Mouse (Mus musculus) small intestine, adult 2 months (tissue): Measurements from ENCODE around the gene Zfp385c. TPM values are rescaled to one million over a fixed set of nuclear protein-coding genes. Genes with fewer than 3 reads are reported as not detected.
A peak's percentile ranks its signal among the peaks of the same experiment; 100 is the strongest.

Source experiments
- H3K27ac ChIP-seq: fragments of 200-500 bp; 2 replicates; pipeline ENCODE4 v1.5.1; 2012; ENCODE audit warnings: low read depth, low read length, control low read depth, inconsistent platforms; ENCODE audit not compliant: insufficient read depth
- H3K27me3 ChIP-seq: fragments of 200-500 bp; 2 replicates; pipeline ENCODE4 v1.6.1; 2012; ENCODE audit warnings: mild to moderate bottlenecking, moderate library complexity, low read length, inconsistent platforms; ENCODE audit not compliant: control insufficient read depth, insufficient read depth
- H3K36me3 ChIP-seq: fragments of 200-500 bp; 2 replicates; pipeline ENCODE4 v1.6.1; 2012; ENCODE audit warnings: mild to moderate bottlenecking, low read length, control low read depth, inconsistent platforms; ENCODE audit not compliant: control insufficient read depth, insufficient read depth
- H3K4me1 ChIP-seq: fragments of 200-500 bp; 2 replicates; pipeline ENCODE4 v1.6.1; 2012; ENCODE audit warnings: low read length, inconsistent platforms, mixed read lengths; ENCODE audit not compliant: control insufficient read depth, insufficient read depth, insufficient read length
- H3K4me3 ChIP-seq: fragments of 200-500 bp; 2 replicates; pipeline ENCODE4 v1.5.1; 2012; ENCODE audit warnings: low read depth, mild to moderate bottlenecking, control low read depth, inconsistent platforms, low read length, moderate library complexity
- CTCF ChIP-seq: fragments of 200-500 bp; IDR thresholded peaks from 2 replicates; pipeline ENCODE4 v1.5.1; 2012; ENCODE audit warnings: low read depth, mild to moderate bottlenecking, control low read depth, inconsistent platforms, low read length, moderate library complexity, mixed read lengths; ENCODE audit not compliant: insufficient replicate concordance, insufficient read length; ENCODE audit errors: extremely low read depth
- POLR2A ChIP-seq: fragments of 200-500 bp; IDR thresholded peaks from 2 replicates; pipeline ENCODE4 v1.6.1; 2012; ENCODE audit warnings: low read depth, mild to moderate bottlenecking, control low read depth, inconsistent platforms, low read length, moderate library complexity
- WGBS: fragments of 180-500 bp; shearing (Covaris S2); methylation state at CpG from one replicate; pipeline ENCODE4 v1.1.7; 2018; 5-methylcytosine and 5-hydroxymethylcytosine counted together
- polyA plus RNA-seq: library from polyadenylated mRNA; depleted of rRNA; stranded (reverse); fragments of >200 nt; gene quantifications from 2 replicates; pipeline ENCODE4 v1.2.3, GENCODE M21; 2012

The Zfp385c gene
- polyA plus RNA-seq, 1 experiment: 0.62 TPM

DNA sequence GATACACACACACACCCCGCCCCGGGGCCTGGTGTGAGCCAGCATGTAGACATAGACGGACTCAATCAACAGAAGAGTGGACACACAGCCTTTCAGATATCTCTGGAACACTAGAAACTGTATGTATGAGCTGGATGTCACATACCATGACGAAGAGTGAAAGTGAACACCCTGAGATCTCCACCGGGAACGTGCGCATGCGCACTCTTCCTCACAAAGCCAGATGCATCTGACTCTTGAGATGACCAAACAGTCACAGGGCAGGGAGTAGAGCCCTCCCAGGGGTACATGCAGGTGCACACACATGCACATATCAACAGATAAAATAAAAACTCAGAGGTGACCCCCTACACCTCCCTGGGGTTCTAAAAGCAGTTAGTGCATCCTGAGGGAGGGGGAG, 43.9 kb downstream of the Zfp385c start:
- Histone ChIP-seq H3K27me3 (peaks cover 19% of the 10 kb centered on the region), H3K36me3 (no peaks in the 10 kb centered on the region), H3K4me3 (no peak overlapping the region), H3K4me1 (no peaks in the 10 kb centered on the region), H3K27ac (no peak overlapping the region)
- 74% methylated on average over 8 of the region's 8 CpGs for WGBS
- no peak for TF ChIP-seq POLR2A
- TF ChIP-seq CTCF: no peak

DNA sequence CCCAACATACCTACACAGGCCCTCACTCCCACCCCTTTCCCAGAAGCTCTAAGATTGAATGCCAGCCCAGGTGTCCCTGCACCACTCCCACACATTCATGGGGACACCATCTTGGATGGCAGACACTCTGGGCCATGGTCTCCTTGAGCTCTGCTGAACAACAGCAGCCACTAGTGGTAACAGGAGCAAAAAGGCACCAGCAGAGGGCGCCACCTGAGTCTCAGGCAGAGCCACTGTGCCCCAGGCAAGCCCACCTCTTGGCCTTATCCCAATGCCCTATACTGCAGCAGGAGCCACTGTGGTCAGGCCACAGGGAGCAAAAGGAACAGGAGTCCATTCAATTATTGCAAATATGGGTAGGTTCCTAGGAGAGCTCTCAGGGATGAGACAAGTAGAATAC, 46.0 kb downstream of the Zfp385c start:
- no peak overlapping the region for H3K27ac ChIP-seq
- WGBS: 8% methylated on average over 1 of the region's 1 CpGs
- no peaks in the 10 kb centered on the region for H3K36me3 ChIP-seq
- no peaks in the 10 kb centered on the region for H3K4me1 ChIP-seq
- TF ChIP-seq POLR2A (no peak), CTCF (peak; percentile 68; the same call in 1 of the 2 replicates)
- peaks cover 18% of the 10 kb centered on the region for H3K27me3 ChIP-seq
- H3K4me3 ChIP-seq: no peak overlapping the region

DNA sequence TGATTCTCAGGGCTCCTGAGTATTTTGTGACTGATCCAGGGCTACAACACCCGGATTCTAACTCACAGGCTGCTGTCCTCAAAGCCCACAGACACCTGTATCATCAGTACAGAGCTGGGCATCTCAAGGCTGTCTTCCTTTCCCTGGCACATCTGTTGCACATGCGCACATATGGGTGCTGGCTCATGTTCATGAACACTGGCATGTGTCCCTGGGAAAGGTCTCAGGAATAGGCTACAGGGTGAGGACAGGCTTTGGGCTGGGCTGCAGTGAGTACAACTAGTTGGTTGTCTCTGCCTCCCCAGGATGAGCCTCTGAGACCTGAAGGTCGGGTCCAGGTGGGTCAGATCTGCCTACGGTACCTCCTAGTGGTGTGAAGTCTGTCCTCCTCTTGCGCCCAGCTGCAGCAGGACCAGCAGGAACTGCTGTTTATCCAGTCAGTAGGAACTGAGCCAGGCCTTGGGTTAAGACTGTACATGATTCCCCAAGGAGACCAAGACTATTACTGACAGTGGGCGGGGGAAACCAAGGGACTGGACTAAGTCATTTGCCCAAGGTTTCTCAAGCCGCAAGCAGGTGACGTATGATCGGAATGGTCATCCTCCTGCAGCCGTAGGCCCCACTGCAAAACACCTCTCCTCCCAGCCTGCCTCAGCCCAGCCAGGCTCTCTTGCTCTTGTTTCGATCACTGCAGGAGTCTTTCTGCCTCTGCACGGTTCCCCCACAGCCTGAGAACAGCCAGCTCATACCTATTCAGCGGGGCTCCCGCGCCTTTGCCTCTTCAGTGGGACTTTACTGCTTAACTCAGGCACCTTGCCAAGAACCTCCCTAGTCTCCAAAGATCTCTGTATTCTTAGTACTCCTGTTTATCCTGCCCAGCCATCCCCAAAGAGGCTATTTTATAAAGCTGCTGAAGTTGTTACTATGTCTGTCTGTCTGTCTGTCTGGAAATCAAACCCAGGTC, 48.4 kb downstream of the Zfp385c start:
- peaks cover 9% of the 10 kb centered on the region for H3K4me1 ChIP-seq
- H3K27ac ChIP-seq: no peak overlapping the region
- H3K36me3 ChIP-seq: no peaks in the 10 kb centered on the region
- 59% methylated on average over 15 of the region's 15 CpGs for WGBS
- TF ChIP-seq POLR2A (no peak), CTCF (no peak)
- H3K27me3 ChIP-seq: no peaks in the 10 kb centered on the region; the same call in 1 of the 2 replicates
- H3K4me3 ChIP-seq: no peak overlapping the region

DNA sequence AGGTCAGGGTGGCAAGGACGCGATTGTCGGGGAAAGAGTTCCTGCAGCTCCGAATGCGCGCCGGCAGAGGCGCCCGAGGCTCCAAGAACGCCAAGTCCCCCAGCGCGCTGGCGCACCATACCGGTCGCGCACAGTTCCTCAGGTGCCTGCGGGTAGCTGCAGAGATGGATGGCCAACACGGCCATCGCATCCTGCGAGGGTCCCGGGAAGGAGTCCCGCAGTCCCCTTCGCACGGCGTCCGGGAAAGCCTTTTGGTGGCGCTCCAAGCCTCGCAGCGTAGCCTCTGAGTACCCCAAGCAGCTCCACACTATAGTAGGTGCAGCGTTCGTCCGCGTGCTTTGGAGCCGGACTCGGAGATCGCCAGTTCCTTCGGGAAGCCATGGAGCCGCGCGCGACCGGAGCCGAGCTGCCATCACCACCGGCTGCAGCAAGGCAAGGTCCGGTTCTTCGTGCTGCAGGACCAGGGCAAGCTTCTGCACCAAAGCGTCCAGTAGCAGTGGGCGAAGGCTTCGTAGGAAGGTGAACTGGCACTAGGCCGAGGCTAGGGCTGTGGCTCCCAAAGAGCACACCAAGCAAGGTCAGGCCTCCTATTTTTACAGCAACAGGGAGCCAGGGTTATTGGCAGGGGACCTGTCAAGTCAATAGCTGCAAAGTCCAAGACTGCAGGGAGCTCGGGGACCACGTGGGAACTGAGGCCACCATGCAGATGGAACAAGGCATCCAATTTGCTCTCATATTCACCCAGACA, 51.9 kb downstream of the Zfp385c start:
- no peak overlapping the region for H3K27ac ChIP-seq
- H3K27me3 ChIP-seq: no peaks in the 10 kb centered on the region; the same call in 1 of the 2 replicates
- peaks cover 9% of the 10 kb centered on the region for H3K4me1 ChIP-seq
- H3K36me3 ChIP-seq: no peaks in the 10 kb centered on the region
- peak overlapping the region; percentile 35 for H3K4me3 ChIP-seq
- WGBS: 8% methylated on average over 52 of the region's 52 CpGs
- TF ChIP-seq POLR2A: no peak
- TF ChIP-seq CTCF: 0 out of 2 replicates have a peak, but pooled peaks have one; percentile 14

DNA sequence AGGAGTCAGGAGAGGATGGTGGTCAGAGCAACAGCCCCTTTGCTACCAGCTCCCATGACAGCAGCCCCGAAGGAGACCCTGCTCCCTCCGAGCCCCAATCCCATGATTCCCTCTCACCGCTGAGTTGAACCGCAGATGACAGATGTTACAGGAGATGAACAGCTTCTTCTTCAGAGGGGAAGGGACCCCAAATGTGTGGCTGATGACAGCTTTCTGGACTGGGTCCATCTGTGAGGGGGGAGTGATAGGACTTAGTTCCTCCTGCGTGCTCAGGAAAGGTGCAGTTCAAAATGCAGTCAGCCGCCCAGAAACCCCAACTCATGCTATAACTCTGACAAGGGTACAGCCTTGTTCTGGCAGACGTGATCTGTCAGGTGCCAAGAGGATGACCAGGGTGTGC, 57.7 kb downstream of the Zfp385c start:
- TF ChIP-seq POLR2A (no peak), CTCF (no peak)
- no peak overlapping the region for H3K4me3 ChIP-seq
- no peaks in the 10 kb centered on the region for H3K27me3 ChIP-seq
- no peaks in the 10 kb centered on the region for H3K4me1 ChIP-seq
- 61% methylated on average over 7 of the region's 7 CpGs for WGBS
- H3K27ac ChIP-seq: no peak overlapping the region
- no peaks in the 10 kb centered on the region for H3K36me3 ChIP-seq

DNA sequence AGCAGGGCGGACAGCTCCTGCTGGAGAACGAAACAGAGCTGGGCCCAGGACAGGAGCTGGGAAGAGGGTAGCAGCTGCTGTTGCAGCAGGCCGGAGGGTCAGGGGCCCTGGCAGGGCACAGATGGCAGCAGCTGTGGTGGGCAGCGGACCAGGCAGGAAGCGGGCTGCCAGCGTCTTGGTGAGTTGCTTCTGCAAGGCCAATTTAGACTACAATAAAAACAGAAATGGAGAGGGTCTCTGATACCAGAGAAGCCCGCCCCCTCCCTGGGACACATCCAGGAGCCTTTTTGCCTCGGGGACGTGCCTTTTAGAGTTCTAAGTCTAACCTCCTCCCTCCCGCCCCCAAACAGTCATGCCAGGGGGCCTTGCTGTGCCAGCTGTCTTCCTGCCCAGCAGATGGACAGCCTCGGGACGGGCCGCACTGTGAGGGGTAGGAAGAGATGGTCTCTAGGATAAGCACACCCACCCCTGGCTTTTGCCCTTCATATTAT, 63.3 kb downstream of the Zfp385c start:
- Histone ChIP-seq H3K4me1 (peaks cover 26% of the 10 kb centered on the region), H3K27me3 (no peaks in the 10 kb centered on the region), H3K36me3 (peaks cover 21% of the 10 kb centered on the region), H3K4me3 (no peak overlapping the region), H3K27ac (no peak overlapping the region)
- TF ChIP-seq POLR2A: no peak
- TF ChIP-seq CTCF: no peak
- 60% methylated on average over 13 of the region's 13 CpGs for WGBS

DNA sequence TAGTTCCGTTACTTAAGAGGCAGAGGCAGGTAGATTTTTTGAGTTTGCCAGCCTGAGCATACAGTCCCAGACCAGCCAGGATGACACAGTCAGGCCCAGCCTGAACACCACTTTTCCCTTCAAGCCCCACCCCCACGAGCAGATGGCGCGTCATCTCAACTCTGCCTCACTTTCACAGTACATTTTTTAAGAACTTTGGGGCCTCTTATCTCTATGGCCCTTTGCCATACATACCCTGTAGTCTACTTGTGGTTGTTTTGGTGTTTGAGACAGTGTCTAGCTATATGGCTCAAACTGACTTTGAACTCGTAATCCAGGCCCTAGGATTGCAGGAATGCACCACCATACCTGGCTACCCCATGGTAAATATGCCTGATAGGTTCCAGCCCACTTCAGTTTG, 64.2 kb downstream of the Zfp385c start:
- Histone ChIP-seq H3K27ac (no peak overlapping the region), H3K27me3 (no peaks in the 10 kb centered on the region), H3K4me1 (peaks cover 26% of the 10 kb centered on the region), H3K36me3 (peaks cover 21% of the 10 kb centered on the region), H3K4me3 (no peak overlapping the region)
- TF ChIP-seq CTCF (no peak), POLR2A (no peak)
- 91% methylated on average over 5 of the region's 5 CpGs for WGBS
